Mouse (Mus musculus): ENCODE measurements at regions not wholly inside any gene's neighbourhood (a gene's known extent, or its start where the extent isn't known, plus 50 kb on each side); places are given as distances from the start of the nearest gene placed in this dataset.

GRCm38 (mm10) chr6:89259406-89259994, 102.9 kb downstream of the Plxna1 start:
- no peaks in the 10 kb centered on the region for H3K79me2 ChIP-seq (replicated peaks; ENCODE audit: control insufficient read depth, extremely low read depth, insufficient read depth, poor library complexity, severe bottlenecking)
- H3K4me3 ChIP-seq (replicated peaks in 1 of 3; ENCODE audit: low read depth in 2 of 3, low read length in 2 of 3, poor library complexity in 1 of 3): no peak overlapping the region
- H3K9ac ChIP-seq (ENCODE audit: insufficient read depth, low read depth): no peak overlapping the region
- TF ChIP-seq HCFC1 (IDR thresholded peaks at IDR 0.05; ENCODE audit: low read depth, low read length) (no peak), SIN3A (IDR thresholded peaks at IDR 0.05; ENCODE audit: low read length) (no peak), ETS1 (conservative IDR thresholded peaks at IDR 0.05; ENCODE audit: low read depth, low read length) (no peak), BHLHE40 (IDR thresholded peaks at IDR 0.05; ENCODE audit: low read depth, low read length) (no peak), SMC3 (IDR thresholded peaks at IDR 0.05; ENCODE audit: low read depth, low read length) (no peak), RAD21 (IDR thresholded peaks at IDR 0.05; ENCODE audit: low read depth, low read length) (no peak), MXI1 (IDR thresholded peaks at IDR 0.05; ENCODE audit: low read depth, low read length) (no peak), USF2 (conservative IDR thresholded peaks at IDR 0.05; ENCODE audit: low read depth, low read length) (no peak)
- H3K36me3 ChIP-seq (replicated peaks in 1 of 2; ENCODE audit: control insufficient read depth in 1 of 2, insufficient read depth in 1 of 2, low read length in 1 of 2): peaks cover 0 to 11% of the 10 kb centered on the region in 2 experiments
- no peak for DNase-seq (ENCODE audit: extremely low read depth)
- no peak overlapping the region for H3K4me2 ChIP-seq (ENCODE audit: insufficient read depth, low read depth, poor library complexity, severe bottlenecking)
- no peaks in the 10 kb centered on the region for H3K27me3 ChIP-seq (replicated peaks)
- in situ Hi-C loops (cut with MboI; ENCODE audit: low pct_ligation_motif_present, low pct_unique_long_range_greater_than_20kb, low sequenced_read_pairs) (no loop called here), dilution Hi-C loops (cut with MboI; ENCODE audit: extremely low pct_ligation_motif_present, extremely low pct_unique_long_range_greater_than_20kb, low sequenced_read_pairs) (no loop called here)
- no peak overlapping the region for H3K27ac ChIP-seq (ENCODE audit: insufficient read depth, low read depth)
- H3K9me3 ChIP-seq (replicated peaks; ENCODE audit: low read length): no peaks in the 10 kb centered on the region
- peaks cover 28 to 72% of the 10 kb centered on the region in 2 experiments for H3K4me1 ChIP-seq (ENCODE audit: control insufficient read depth in 1 of 2, insufficient read depth in 2 of 2)

- dilution Hi-C loops (cut with MboI; ENCODE audit: extremely low pct_ligation_motif_present, extremely low pct_unique_long_range_greater_than_20kb, low sequenced_read_pairs) (no loop called here), in situ Hi-C loops (cut with MboI; ENCODE audit: low pct_ligation_motif_present, low pct_unique_long_range_greater_than_20kb, low sequenced_read_pairs) (no loop called here)
- Histone ChIP-seq H3K27ac (ENCODE audit: insufficient read depth, low read depth) (no peak overlapping the region), H3K4me1 (ENCODE audit: control insufficient read depth in 1 of 2, insufficient read depth in 2 of 2) (peaks cover 6 to 39% of the 10 kb centered on the region in 2 experiments), H3K4me2 (ENCODE audit: insufficient read depth, low read depth, poor library complexity, severe bottlenecking) (no peak overlapping the region), H3K4me3 (replicated peaks in 1 of 3; ENCODE audit: low read depth in 2 of 3, low read length in 2 of 3, poor library complexity in 1 of 3) (no peak overlapping the region), H3K9ac (ENCODE audit: insufficient read depth, low read depth) (no peak overlapping the region), H3K79me2 (replicated peaks; ENCODE audit: control insufficient read depth, extremely low read depth, insufficient read depth, poor library complexity, severe bottlenecking) (no peaks in the 10 kb centered on the region), H3K36me3 (replicated peaks in 1 of 2; ENCODE audit: control insufficient read depth in 1 of 2, insufficient read depth in 1 of 2, low read length in 1 of 2) (peaks cover 0 to 13% of the 10 kb centered on the region in 2 experiments), H3K9me3 (replicated peaks; ENCODE audit: low read length) (no peaks in the 10 kb centered on the region), H3K27me3 (replicated peaks) (no peaks in the 10 kb centered on the region)
- no peak for DNase-seq (ENCODE audit: extremely low read depth)
- TF ChIP-seq MAFK (IDR thresholded peaks at IDR 0.05; ENCODE audit: insufficient replicate concordance, low read length): 0 out of 2 replicates have a peak, but pooled peaks have one; percentile 51
- no peak for TF ChIP-seq EP300 (IDR thresholded peaks at IDR 0.05; ENCODE audit: low read length)
- TF ChIP-seq CTCF (conservative IDR thresholded peaks at IDR 0.05 in 1 of 2, IDR thresholded peaks at IDR 0.05 in 1 of 2; ENCODE audit: low read depth in 2 of 2, low read length in 2 of 2): peak in 1 of 2 experiments; percentile 20; a peak in 1 of 4 replicates
Measured at GRCm38 (mm10) chr6:89262958-89263357, 99.5 kb downstream of the Plxna1 start.

GRCm38 (mm10) chr6:89265296-89265695, 97.1 kb downstream of the Plxna1 start:
- Histone ChIP-seq H3K4me2 (ENCODE audit: insufficient read depth, low read depth, poor library complexity, severe bottlenecking) (no peak overlapping the region), H3K4me1 (ENCODE audit: control insufficient read depth in 1 of 2, insufficient read depth in 2 of 2) (peaks cover 2 to 34% of the 10 kb centered on the region in 2 experiments; a peak in 3 of 4 replicates), H3K9ac (ENCODE audit: insufficient read depth, low read depth) (no peak overlapping the region), H3K4me3 (replicated peaks in 1 of 3; ENCODE audit: low read depth in 2 of 3, low read length in 2 of 3, poor library complexity in 1 of 3) (no peak overlapping the region), H3K27ac (ENCODE audit: insufficient read depth, low read depth) (no peak overlapping the region), H3K9me3 (replicated peaks; ENCODE audit: low read length) (no peaks in the 10 kb centered on the region), H3K36me3 (replicated peaks in 1 of 2; ENCODE audit: control insufficient read depth in 1 of 2, insufficient read depth in 1 of 2, low read length in 1 of 2) (peaks cover 0 to 28% of the 10 kb centered on the region in 2 experiments), H3K27me3 (replicated peaks) (no peaks in the 10 kb centered on the region), H3K79me2 (replicated peaks; ENCODE audit: control insufficient read depth, extremely low read depth, insufficient read depth, poor library complexity, severe bottlenecking) (no peaks in the 10 kb centered on the region)
- no peak for TF ChIP-seq POLR2A (IDR thresholded peaks at IDR 0.05; ENCODE audit: low read depth, low read length)
- TF ChIP-seq IRF4 (IDR thresholded peaks at IDR 0.05; ENCODE audit: low read depth, low read length): no peak
- TF ChIP-seq UBTF (IDR thresholded peaks at IDR 0.05; ENCODE audit: low read depth, low read length): no peak
- TF ChIP-seq BHLHE40 (IDR thresholded peaks at IDR 0.05; ENCODE audit: low read depth, low read length): no peak
- TF ChIP-seq CHD2 (IDR thresholded peaks at IDR 0.05; ENCODE audit: low read length): no peak
- no peak for TF ChIP-seq ZC3H11A (IDR thresholded peaks at IDR 0.05; ENCODE audit: low read depth, low read length)
- TF ChIP-seq SIN3A (IDR thresholded peaks at IDR 0.05; ENCODE audit: low read length): no peak
- TF ChIP-seq TCF12 (IDR thresholded peaks at IDR 0.05; ENCODE audit: low read depth, low read length): no peak
- TF ChIP-seq KAT2A (IDR thresholded peaks at IDR 0.05; ENCODE audit: insufficient replicate concordance, low read length): no peak
- TF ChIP-seq ETS1 (conservative IDR thresholded peaks at IDR 0.05; ENCODE audit: low read depth, low read length): no peak
- no peak for DNase-seq (ENCODE audit: extremely low read depth)
- dilution Hi-C loops (cut with MboI; ENCODE audit: extremely low pct_ligation_motif_present, extremely low pct_unique_long_range_greater_than_20kb, low sequenced_read_pairs) (no loop called here), in situ Hi-C loops (cut with MboI; ENCODE audit: low pct_ligation_motif_present, low pct_unique_long_range_greater_than_20kb, low sequenced_read_pairs) (no loop called here)

Data from CH12.LX (cell line).